Mouse (Mus musculus) liver (tissue): Measurements from ENCODE around the gene Atoh8.

Experiments used
- DNase-seq: peaks from one replicate; pipeline ENCODE4 v3.0.0-alpha.2; 2020; ENCODE audit warnings: mixed read lengths

Gene Atoh8

DNA sequence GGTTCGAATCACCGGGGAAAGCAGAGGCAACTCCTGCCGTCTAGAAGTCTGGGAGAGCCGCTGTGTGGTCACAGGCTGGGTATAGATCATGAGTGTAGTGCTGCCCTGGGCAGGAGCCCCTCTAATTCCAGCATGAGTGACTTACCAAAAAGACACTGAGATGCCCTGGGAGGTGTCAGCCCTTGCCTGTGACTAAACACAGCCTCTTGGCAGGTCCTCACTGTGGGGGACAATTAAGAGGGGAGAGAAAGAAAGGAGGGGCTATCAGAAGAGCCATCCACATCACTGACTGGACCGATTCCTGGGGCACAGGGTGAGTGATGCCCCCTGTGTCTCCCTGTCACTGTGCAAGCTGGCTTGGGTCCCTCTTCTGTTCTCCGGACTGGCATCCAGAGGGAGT is 48.6 kb downstream of the Atoh8 start:
- no peak for DNase-seq

DNA sequence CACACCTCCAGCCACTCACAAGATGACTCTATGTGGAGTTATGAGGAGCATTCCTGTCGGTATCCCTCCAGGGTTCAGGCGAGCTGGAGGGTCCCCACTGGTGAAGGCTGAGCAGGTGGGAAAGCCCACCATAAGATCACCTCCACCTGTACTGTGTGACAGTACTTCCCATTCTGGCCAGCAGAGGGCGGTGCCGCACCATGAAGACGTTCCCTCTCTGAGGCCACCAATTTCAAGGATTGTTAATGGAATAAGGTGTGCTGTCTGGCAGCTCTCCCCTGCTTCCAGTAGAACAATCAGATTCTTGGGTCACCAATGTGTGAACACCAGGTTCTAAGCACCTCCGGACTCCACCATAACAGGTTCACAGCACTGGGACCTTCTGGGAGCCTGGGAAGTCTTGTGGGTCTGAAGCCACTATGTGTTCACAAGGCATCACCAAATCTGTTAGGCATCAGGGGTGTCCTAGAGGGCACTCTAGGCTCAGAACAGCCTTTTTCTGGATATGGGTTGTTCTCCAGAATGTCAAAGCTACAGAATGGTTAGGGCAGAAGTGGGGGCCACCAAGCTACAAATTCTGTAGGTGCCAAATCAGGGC is 49.4 kb downstream of the Atoh8 start:
- DNase-seq, result peak; percentile 80

GRCm38 (mm10) chr6:72184576-72184975 is 50.8 kb downstream of the Atoh8 start:
- DNase-seq, result no peak

- no peak for DNase-seq
These were observed 55.5 kb downstream of the Atoh8 start for GRCm38 (mm10) chr6:72179562-72180502.

DNA sequence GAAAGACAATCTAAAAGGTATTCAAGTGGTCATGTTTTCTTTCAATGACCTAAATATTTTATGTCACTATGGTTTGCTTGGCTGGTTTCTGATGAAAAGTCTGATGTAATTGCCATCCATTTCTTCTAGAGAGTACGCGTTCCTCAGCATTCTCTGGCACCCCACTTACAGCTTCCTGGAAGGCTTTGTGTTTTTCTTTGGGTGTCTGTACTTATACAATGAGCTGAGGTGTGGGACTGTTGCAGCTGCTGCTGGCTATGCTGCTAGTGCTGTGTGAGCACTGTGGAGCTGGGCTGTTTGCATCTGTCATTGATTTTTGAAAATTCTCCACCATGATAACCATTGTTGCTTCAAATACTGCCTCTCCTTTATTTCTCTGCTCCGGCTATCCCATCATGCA is 56.4 kb downstream of the Atoh8 start:
- DNase-seq, result no peak

DNA sequence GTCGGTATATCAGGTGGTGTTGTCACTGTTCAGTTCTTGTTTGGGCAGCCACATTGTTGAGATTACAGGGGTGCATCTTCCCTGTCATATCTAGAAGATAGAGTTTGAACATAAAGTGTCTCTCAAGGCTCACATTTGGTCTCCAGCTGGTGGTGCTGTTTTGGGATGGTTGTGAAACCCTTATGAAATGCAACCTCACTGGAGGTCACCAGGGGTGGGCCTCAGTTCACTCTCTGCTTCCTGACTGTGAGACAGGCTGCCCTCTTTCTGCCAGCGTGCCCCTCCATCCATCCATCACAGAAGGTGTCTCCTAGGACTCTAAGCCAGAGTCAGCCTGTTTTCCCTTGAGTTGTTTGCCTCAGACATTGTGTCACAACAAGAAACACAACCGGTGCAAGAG is 58.0 kb downstream of the Atoh8 start:
- DNase-seq, result no peak

DNA sequence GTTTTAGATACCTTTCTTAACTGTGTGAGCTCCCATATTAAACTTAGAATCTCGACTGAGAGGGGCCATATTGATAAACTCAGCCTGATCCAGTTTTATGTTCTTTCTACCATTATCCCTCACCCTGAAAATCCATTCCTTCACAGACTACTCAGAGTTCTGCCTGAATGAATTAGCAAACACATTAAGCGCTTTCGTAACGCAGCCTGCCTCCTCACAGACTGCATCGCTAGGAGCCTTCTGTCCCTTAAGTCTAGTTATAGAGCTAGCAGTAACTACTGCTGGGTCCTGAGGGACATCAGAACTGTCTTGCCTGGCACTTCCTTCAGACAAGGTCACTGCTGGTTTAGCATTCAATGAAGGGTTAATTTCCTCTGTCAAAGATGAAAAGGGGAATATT is 59.4 kb downstream of the Atoh8 start:
- no peak for DNase-seq

GRCm38 (mm10) chr6:72175419-72175818 is 60.0 kb downstream of the Atoh8 start:
- no peak for DNase-seq

DNA sequence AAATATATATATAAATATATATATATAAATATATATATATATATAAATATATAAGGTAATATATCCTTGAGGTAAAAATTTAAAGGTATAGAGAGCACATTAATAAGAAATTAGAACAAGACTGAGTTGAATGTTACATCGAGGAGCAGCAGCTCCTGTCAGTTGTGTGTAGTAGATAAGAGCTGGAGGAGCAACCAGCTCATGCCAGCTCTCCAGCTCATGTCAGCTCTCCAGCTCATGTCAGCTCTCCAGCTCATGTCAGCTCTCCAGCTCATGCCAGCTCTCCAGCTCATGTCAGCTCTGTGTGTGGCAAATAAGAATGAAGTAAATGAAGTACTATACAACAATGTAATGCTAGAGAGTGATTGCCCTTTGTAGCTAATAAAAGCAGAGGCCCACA is 62.0 kb downstream of the Atoh8 start:
- no peak for DNase-seq

GRCm38 (mm10) chr6:72171391-72171790 is 64.0 kb downstream of the Atoh8 start:
- DNase-seq, result no peak

- no peak for DNase-seq
These were observed 69.5 kb downstream of the Atoh8 start for GRCm38 (mm10) chr6:72165907-72166306.

DNA sequence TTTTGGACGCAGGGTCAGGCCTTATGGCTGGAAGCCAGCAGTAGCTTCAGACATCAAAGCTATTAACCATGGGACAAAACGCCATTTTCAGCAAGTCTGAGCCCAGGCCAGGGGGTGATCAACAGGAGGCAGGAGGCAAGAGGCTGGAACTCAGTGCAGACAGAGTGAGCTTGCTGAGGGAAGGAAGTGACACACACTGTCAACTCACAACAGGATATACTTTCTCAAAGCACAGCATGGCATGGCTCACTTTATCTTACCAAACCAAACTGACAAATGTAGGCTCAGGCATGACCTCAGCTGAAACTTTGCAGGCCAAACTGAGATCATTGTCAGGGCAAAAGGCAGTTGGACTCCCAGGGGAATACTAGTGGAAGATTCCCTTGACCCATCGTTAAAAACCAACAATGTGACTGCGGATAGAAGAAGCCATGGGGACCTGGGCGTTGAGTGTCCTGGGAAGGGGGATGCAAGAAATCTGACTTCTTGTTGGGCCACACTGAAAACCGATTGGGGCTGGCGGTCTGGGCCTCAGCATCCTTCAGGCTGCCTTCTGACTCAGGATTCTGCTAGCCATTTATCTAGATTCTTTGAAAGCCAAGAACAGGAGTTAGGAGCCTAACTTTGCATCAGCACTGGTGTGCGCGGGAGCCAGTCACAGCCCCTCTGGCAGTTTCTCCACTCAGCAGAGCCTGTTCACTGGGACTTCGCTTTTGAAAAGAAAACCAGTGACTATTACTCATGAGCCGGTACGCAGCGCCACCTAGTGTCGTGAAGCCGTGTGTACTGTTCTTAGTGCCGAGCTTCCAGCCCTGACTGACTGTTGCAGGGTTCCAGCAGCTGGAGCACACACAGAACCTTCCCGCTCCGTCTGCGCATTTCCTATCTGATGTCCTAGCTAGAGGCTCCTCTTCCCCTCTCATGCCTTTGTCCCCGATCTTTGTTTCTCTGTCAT is 70.8 kb downstream of the Atoh8 start:
- peak; percentile 87 for DNase-seq

- peak; percentile 44 for DNase-seq
These were observed 73.1 kb downstream of the Atoh8 start for GRCm38 (mm10) chr6:72162155-72162890.

DNA sequence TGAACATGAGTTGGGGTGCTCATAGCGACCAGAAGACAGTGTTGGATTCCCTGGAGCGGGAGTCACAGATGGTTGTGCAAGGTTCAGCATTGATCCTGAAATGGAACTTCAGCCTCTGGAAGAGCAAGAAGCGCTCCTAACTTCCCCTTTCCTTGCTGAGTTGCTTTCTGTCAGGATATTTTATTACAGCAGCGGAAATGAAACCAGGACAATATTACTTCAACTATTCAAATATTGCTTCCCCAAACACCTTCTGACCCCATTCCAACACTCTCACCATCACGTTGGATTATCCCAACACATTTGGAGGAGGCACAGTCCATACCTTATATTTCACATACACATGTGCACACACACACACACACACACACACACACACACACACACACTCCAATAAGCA is 73.6 kb downstream of the Atoh8 start:
- no peak for DNase-seq

- no peak for DNase-seq
These were observed 74.4 kb downstream of the Atoh8 start for GRCm38 (mm10) chr6:72160991-72161390.

GRCm38 (mm10) chr6:72159861-72160395 is 75.4 kb downstream of the Atoh8 start:
- no peak for DNase-seq

- no peak for DNase-seq
These were observed 76.2 kb downstream of the Atoh8 start for GRCm38 (mm10) chr6:72158966-72159764.
